Mouse (Mus musculus) CH12.LX (cell line): ENCODE results near the gene Vdr. TPM values are rescaled to one million over a fixed set of nuclear protein-coding genes. Genes with fewer than 3 reads are reported as not detected.

ENCODE experiments used
- DNase-seq: peaks from one replicate; pipeline ENCODE4 v3.0.0-alpha.2; 2013; ENCODE audit errors: extremely low read depth
- H3K27ac ChIP-seq: 2 replicates; pipeline ENCODE4 v1.5.1; 2012; ENCODE audit warnings: low read depth, mild to moderate bottlenecking, control low read depth, moderate library complexity; ENCODE audit not compliant: insufficient read depth
- H3K27me3 ChIP-seq: replicated peaks from 2 replicates; pipeline ENCODE3; 2012; ENCODE audit warnings: inconsistent platforms
- H3K36me3 ChIP-seq, 2 experiments: replicated peaks in 1 of 2; 2 replicates each; pipeline versions ENCODE3 to v1.6.1; 2012; ENCODE audit warnings: inconsistent platforms in 1 of 2, low read length in 1 of 2, mild to moderate bottlenecking in 1 of 2, mixed read lengths in 1 of 2, moderate library complexity in 1 of 2; ENCODE audit not compliant: control insufficient read depth in 1 of 2, insufficient read depth in 1 of 2
- H3K4me1 ChIP-seq, 2 experiments: 2 replicates each; pipeline ENCODE4 v1.6.1; 2012; ENCODE audit warnings: inconsistent platforms in 1 of 2, moderate library complexity in 1 of 2; ENCODE audit not compliant: insufficient read depth in 2 of 2, control insufficient read depth in 1 of 2
- H3K4me2 ChIP-seq: 2 replicates; pipeline ENCODE4 v1.6.1; 2012; ENCODE audit warnings: low read depth, mild to moderate bottlenecking, control low read depth; ENCODE audit not compliant: poor library complexity, insufficient read depth, severe bottlenecking
- H3K4me3 ChIP-seq, 3 experiments: fragments of 150-350 bp in 1 of 3; sonication (generic) in 1 of 3; replicated peaks in 1 of 3; 2 replicates each; pipeline versions ENCODE3 to v1.5.1; 2011 to 2012; ENCODE audit warnings: low read depth in 2 of 3, low read length in 2 of 3, mild to moderate bottlenecking in 2 of 3, moderate library complexity in 2 of 3, control low read depth in 1 of 3, improper control_type of control experiment in 1 of 3, inconsistent platforms in 1 of 3, mixed read lengths in 1 of 3; ENCODE audit not compliant: poor library complexity in 1 of 3
- H3K79me2 ChIP-seq: replicated peaks from 2 replicates; pipeline ENCODE4 v1.6.1; 2012; ENCODE audit warnings: mild to moderate bottlenecking, moderate library complexity; ENCODE audit not compliant: control insufficient read depth, poor library complexity, insufficient read depth, severe bottlenecking; ENCODE audit errors: extremely low read depth
- H3K9ac ChIP-seq: 2 replicates; pipeline ENCODE4 v1.6.1; 2012; ENCODE audit warnings: low read depth, mild to moderate bottlenecking, control low read depth, moderate library complexity; ENCODE audit not compliant: insufficient read depth
- H3K9me3 ChIP-seq: replicated peaks from 2 replicates; pipeline ENCODE3; 2012; ENCODE audit warnings: low read length, inconsistent platforms, mixed read lengths
- BHLHE40 ChIP-seq: IDR thresholded peaks from 2 replicates; pipeline ENCODE4 v1.6.1; 2011; ENCODE audit warnings: mild to moderate bottlenecking, low read depth, low read length, improper control_type of control experiment
- CHD2 ChIP-seq: IDR thresholded peaks from 2 replicates; pipeline ENCODE4 v1.6.1; 2011; ENCODE audit warnings: low read length, improper control_type of control experiment
- CTCF ChIP-seq, 2 experiments: IDR thresholded peaks in 1 of 2; conservative IDR thresholded peaks in 1 of 2; 2 replicates each; pipeline ENCODE4 v1.5.1; 2011 to 2012; ENCODE audit warnings: low read depth in 2 of 2, low read length in 2 of 2, improper control_type of control experiment in 1 of 2, inconsistent platforms in 1 of 2, mild to moderate bottlenecking in 1 of 2, moderate library complexity in 1 of 2
- ELF1 ChIP-seq: IDR thresholded peaks from 2 replicates; pipeline ENCODE4 v1.6.1; 2014; ENCODE audit warnings: low read depth, mild to moderate bottlenecking, inconsistent platforms, low read length, improper control_type of control experiment
- EP300 ChIP-seq: IDR thresholded peaks from 2 replicates; pipeline ENCODE4 v1.6.1; 2011; ENCODE audit warnings: low read length, improper control_type of control experiment
- ETS1 ChIP-seq: conservative IDR thresholded peaks from 2 replicates; pipeline ENCODE4 v1.6.1; 2012; ENCODE audit warnings: low read depth, mild to moderate bottlenecking, inconsistent platforms, low read length, improper control_type of control experiment, moderate library complexity
- GABPA ChIP-seq: IDR thresholded peaks from 2 replicates; pipeline ENCODE4 v1.6.1; 2012; ENCODE audit warnings: low read depth, low read length, improper control_type of control experiment, inconsistent platforms; ENCODE audit not compliant: insufficient replicate concordance
- JUN ChIP-seq: IDR thresholded peaks from 2 replicates; pipeline ENCODE4 v1.6.1; 2011; ENCODE audit warnings: low read depth, mild to moderate bottlenecking, low read length, improper control_type of control experiment, moderate library complexity; ENCODE audit not compliant: insufficient read depth
- KAT2A ChIP-seq: IDR thresholded peaks from 2 replicates; pipeline ENCODE4 v1.6.1; 2012; ENCODE audit warnings: low read length, improper control_type of control experiment, inconsistent platforms; ENCODE audit not compliant: insufficient replicate concordance
- MAX ChIP-seq: IDR thresholded peaks from 2 replicates; pipeline ENCODE4 v1.6.1; 2011; ENCODE audit warnings: low read length, improper control_type of control experiment
- MAZ ChIP-seq: IDR thresholded peaks from 2 replicates; pipeline ENCODE4 v1.6.1; 2012; ENCODE audit warnings: low read depth, mild to moderate bottlenecking, inconsistent platforms, low read length, improper control_type of control experiment, moderate library complexity
- MEF2A ChIP-seq: IDR thresholded peaks from 2 replicates; pipeline ENCODE4 v1.6.1; 2014; ENCODE audit warnings: low read depth, mild to moderate bottlenecking, inconsistent platforms, low read length, improper control_type of control experiment, borderline replicate concordance
- NRF1 ChIP-seq: IDR thresholded peaks from 2 replicates; pipeline ENCODE4 v1.6.1; 2014; ENCODE audit warnings: low read depth, mild to moderate bottlenecking, inconsistent platforms, low read length, improper control_type of control experiment, moderate library complexity
- PAX5 ChIP-seq: IDR thresholded peaks from 2 replicates; pipeline ENCODE4 v1.6.1; 2012; ENCODE audit warnings: low read length, inconsistent platforms, mixed read lengths
- POLR2A ChIP-seq: IDR thresholded peaks from 2 replicates; pipeline ENCODE4 v1.6.1; 2011; ENCODE audit warnings: low read depth, mild to moderate bottlenecking, improper control_type of control experiment, low read length
- POLR2AphosphoS2 ChIP-seq: IDR thresholded peaks from 2 replicates; pipeline ENCODE4 v1.6.1; 2011; ENCODE audit warnings: low read depth, low read length, improper control_type of control experiment
- RCOR1 ChIP-seq: conservative IDR thresholded peaks from 2 replicates; pipeline ENCODE4 v1.6.1; 2012; ENCODE audit warnings: low read depth, mild to moderate bottlenecking, inconsistent platforms, low read length, improper control_type of control experiment
- TBP ChIP-seq: conservative IDR thresholded peaks from 2 replicates; pipeline ENCODE4 v1.6.1; 2011; ENCODE audit warnings: low read depth, low read length, improper control_type of control experiment
- UBTF ChIP-seq: IDR thresholded peaks from 2 replicates; pipeline ENCODE4 v1.6.1; 2012; ENCODE audit warnings: low read depth, mild to moderate bottlenecking, inconsistent platforms, low read length, improper control_type of control experiment, moderate library complexity
- ZC3H11A ChIP-seq: IDR thresholded peaks from 2 replicates; pipeline ENCODE4 v1.6.1; 2012; ENCODE audit warnings: low read depth, mild to moderate bottlenecking, inconsistent platforms, low read length, improper control_type of control experiment
- ZKSCAN1 ChIP-seq: IDR thresholded peaks from 2 replicates; pipeline ENCODE4 v1.6.1; 2012; ENCODE audit warnings: low read depth, inconsistent platforms, low read length, improper control_type of control experiment, borderline replicate concordance
- ZNF384 ChIP-seq: IDR thresholded peaks from 2 replicates; pipeline ENCODE4 v1.6.1; 2012; ENCODE audit warnings: low read depth, low read length, improper control_type of control experiment, inconsistent platforms
- dilution Hi-C: fragments of 300-500 bp; cut with MboI; formaldehyde crosslinking; loops from 2 replicates; pipeline ENCODE4 v1.14.3; 2020; ENCODE audit warnings: low sequenced_read_pairs; ENCODE audit not compliant: extremely low pct_unique_long_range_greater_than_20kb, extremely low pct_ligation_motif_present
- in situ Hi-C: fragments of 300-500 bp; cut with MboI; formaldehyde crosslinking; loops from 3 replicates; pipeline ENCODE4 v1.14.3; 2019; ENCODE audit warnings: low sequenced_read_pairs, low pct_ligation_motif_present, low pct_unique_long_range_greater_than_20kb, mixed read lengths
- polyA plus RNA-seq: library from polyadenylated mRNA; unstranded; fragments of >175 nt; gene quantifications from 2 replicates; pipeline ENCODE4 v1.2.1, GENCODE M21; 2012; ENCODE audit warnings: low read depth; ENCODE audit not compliant: insufficient read length
- total RNA-seq, 2 experiments: library from RNA; depleted of rRNA; stranded (reverse); fragments of 300-350 nt in 1 of 2; fragments of >200 nt in 1 of 2; gene quantifications; 2 replicates each; pipeline ENCODE4 v1.2.3; 2012 to 2014

Vdr gene
- total and polyA plus RNA-seq, 3 experiments, result 0.52 to 1.7 (median 0.68) TPM

GRCm38 (mm10) chr15:97815254-97815653 is 95.2 kb downstream of the Vdr start:
- Histone ChIP-seq H3K27me3 (no peaks in the 10 kb centered on the region), H3K4me2 (no peak overlapping the region), H3K9ac (no peak overlapping the region), H3K79me2 (peaks cover 15% of the 10 kb centered on the region), H3K36me3 (peaks cover 28 to 85% of the 10 kb centered on the region in 2 experiments), H3K9me3 (no peaks in the 10 kb centered on the region), H3K27ac (no peak overlapping the region), H3K4me1 (peaks cover 31 to 79% of the 10 kb centered on the region in 2 experiments), H3K4me3 (no peak overlapping the region)
- in situ Hi-C loops, result no loop called here
- DNase-seq, result no peak
- TF ChIP-seq ZKSCAN1, result no peak
- no peak for TF ChIP-seq ETS1
- TF ChIP-seq UBTF, result no peak
- no peak for TF ChIP-seq NRF1
- TF ChIP-seq MEF2A, result no peak
- dilution Hi-C loops, result no loop called here

GRCm38 (mm10) chr15:97814703-97815102 is 95.7 kb downstream of the Vdr start:
- Histone ChIP-seq H3K4me2 (no peak overlapping the region), H3K36me3 (peaks cover 28 to 85% of the 10 kb centered on the region in 2 experiments), H3K9me3 (no peaks in the 10 kb centered on the region), H3K4me1 (peaks cover 26 to 74% of the 10 kb centered on the region in 2 experiments), H3K27me3 (no peaks in the 10 kb centered on the region), H3K79me2 (peaks cover 10% of the 10 kb centered on the region; the same call in 1 of the 2 replicates), H3K27ac (no peak overlapping the region), H3K9ac (no peak overlapping the region), H3K4me3 (no peak overlapping the region)
- dilution Hi-C loops (no loop called here), in situ Hi-C loops (no loop called here)
- TF ChIP-seq ZC3H11A (no peak), ZNF384 (no peak), BHLHE40 (no peak), ETS1 (no peak), CTCF (conservative IDR thresholded peaks at IDR 0.05 in 1 of 2, IDR thresholded peaks at IDR 0.05 in 1 of 2; ENCODE audit: low read depth in 2 of 2, low read length in 2 of 2) (no peak), EP300 (no peak), GABPA (no peak), ELF1 (no peak), POLR2A (no peak), PAX5 (no peak), MAX (no peak), RCOR1 (no peak), TBP (no peak), NRF1 (no peak), JUN (no peak), UBTF (no peak), KAT2A (no peak), POLR2AphosphoS2 (no peak), MAZ (no peak), CHD2 (no peak)
- no peak for DNase-seq
